Mouse (Mus musculus): ENCODE measurements at regions not wholly inside any gene's neighbourhood (a gene's known extent, or its start where the extent isn't known, plus 50 kb on each side); places are given as distances from the start of the nearest gene placed in this dataset.

DNA sequence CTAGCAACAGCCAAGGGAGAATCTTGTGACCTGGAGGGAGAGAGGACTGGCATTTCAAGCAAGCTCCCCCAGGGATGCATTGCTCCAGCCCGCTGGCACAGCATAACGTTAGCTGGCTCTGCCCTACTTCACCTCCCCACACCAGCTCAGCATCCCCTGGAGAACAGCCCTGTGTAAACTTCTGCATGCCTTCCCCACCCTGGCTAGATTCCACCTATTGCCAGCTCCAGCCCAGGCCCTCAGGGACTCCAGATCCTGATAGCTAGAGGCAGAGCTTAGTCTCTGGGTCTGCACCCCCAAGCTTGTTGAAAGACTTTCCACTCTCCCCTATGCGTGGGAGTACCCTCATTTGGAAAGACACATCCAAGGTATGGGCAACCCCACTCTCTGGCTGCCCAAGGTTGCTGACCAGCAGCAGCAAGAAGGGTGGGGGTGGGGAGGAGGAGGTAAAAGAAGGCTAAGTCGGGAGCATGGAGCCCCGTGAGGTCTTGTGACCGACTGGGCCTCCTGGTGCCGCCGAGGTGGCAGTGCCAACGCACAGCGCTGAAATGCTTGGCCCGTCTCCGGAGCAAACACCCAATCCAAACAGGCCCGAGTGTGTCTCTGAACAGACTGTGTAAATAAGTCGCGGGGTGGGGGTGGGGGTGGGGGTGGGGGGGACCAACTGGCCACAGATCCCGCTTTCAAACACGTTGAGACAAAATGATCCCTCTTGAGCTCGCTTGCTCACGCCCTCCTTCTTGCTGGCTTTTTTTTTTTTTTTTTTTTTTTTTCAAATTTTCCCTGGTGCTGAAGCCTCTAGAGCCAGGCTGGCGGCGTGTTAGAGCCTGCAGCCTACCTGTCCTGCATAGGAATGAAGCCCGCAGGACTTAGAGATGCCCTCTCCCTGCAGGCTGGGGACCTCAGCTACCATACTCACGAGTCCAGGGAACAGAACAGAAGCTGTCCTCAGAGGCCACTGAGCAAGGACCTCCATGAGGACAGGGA lies 350.3 kb downstream of the Sox9 start:
- H3K4me3 ChIP-seq, result no peak overlapping the region
- WGBS, result 84% methylated on average over 23 of the region's 23 CpGs
- no peaks in the 10 kb centered on the region for H3K27me3 ChIP-seq
- no peak overlapping the region for H3K4me2 ChIP-seq
- H3K9ac ChIP-seq, result no peak overlapping the region
- H3K27ac ChIP-seq (replicated peaks), result peak overlapping the region; percentile 23; the same call in 1 of the 2 replicates
- no peaks in the 10 kb centered on the region for H3K36me3 ChIP-seq
- ATAC-seq (ENCODE audit: low read depth), result no peak
- peaks cover 33% of the 10 kb centered on the region for H3K4me1 ChIP-seq (replicated peaks)
- no peaks in the 10 kb centered on the region for H3K9me3 ChIP-seq

DNA sequence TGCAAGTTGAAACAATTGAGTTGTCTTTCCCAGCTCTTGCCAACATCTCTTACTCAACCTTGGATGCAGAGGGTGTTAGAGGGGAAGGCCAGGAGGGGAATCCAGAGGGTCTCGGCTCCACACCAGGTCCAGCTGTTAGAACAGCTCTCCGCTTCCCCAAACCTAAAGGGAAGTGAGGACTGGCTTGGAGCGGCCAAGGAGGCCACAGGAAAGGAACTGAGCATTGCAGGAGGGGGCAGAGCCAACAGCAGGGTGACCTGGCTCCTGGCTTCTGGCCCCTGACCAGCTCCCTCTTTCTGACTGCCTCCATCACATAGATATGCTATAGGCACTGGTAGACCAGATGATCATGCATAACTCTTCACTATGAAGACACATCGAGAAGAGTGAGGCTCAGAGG lies 351.4 kb downstream of the Sox9 start:
- Histone ChIP-seq H3K36me3 (no peaks in the 10 kb centered on the region), H3K27ac (replicated peaks) (no peak overlapping the region), H3K27me3 (no peaks in the 10 kb centered on the region), H3K4me3 (no peak overlapping the region), H3K4me2 (no peak overlapping the region), H3K9ac (no peak overlapping the region), H3K9me3 (no peaks in the 10 kb centered on the region), H3K4me1 (replicated peaks) (peaks cover 33% of the 10 kb centered on the region; the same call in 1 of the 2 replicates)
- no peak for ATAC-seq (ENCODE audit: low read depth)
- 88% methylated on average over 4 of the region's 4 CpGs for WGBS

DNA sequence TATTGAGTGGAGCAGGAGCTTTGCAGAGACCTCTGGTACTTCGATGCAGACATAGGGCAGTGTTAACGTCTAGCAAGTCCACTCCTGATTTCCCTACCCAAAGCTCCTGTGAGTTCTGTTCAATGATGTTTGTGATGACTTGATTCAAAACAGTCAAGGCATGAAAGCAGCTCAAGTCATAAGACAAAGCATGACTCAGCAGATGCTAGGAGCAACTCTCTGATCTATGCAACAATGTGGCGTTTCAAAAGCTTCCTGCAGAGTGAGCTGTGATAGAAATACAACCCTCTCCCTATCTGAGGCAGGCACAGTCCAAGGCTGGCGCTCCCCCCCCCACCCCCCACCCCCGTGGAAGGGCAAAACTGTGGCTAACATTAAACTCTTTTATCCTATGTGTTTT lies 353.2 kb downstream of the Sox9 start:
- 35% methylated on average over 5 of the region's 5 CpGs for WGBS
- Histone ChIP-seq H3K36me3 (no peaks in the 10 kb centered on the region), H3K4me2 (no peak overlapping the region), H3K9me3 (no peaks in the 10 kb centered on the region), H3K27ac (replicated peaks) (no peak overlapping the region), H3K9ac (no peak overlapping the region), H3K27me3 (no peaks in the 10 kb centered on the region), H3K4me1 (replicated peaks) (peaks cover 44% of the 10 kb centered on the region), H3K4me3 (no peak overlapping the region)
- ATAC-seq (ENCODE audit: low read depth), result no peak

DNA sequence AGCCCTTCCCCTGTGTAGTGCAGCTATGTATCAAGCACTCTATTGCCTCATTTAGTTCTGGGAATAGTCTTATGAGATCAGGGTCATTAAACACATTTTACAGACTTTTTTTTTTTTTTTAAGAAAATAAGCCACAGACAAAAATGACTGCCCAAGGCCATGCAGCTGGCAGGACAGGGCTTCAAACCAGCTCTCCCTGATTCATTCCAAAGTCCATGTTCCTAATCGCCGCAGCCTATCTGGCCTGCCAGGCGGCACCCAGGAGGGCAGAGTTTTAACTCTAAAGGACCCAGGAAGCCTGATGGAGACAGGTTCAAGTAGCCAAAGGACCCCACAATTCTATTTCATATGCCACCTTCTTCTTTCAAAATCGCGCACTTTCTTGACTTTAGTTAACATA lies 356.4 kb downstream of the Sox9 start:
- 53% methylated on average over 5 of the region's 5 CpGs for WGBS
- no peaks in the 10 kb centered on the region for H3K9me3 ChIP-seq
- no peak overlapping the region for H3K4me3 ChIP-seq
- no peak overlapping the region for H3K4me2 ChIP-seq
- no peak overlapping the region for H3K9ac ChIP-seq
- H3K4me1 ChIP-seq (replicated peaks), result peaks cover 50% of the 10 kb centered on the region
- no peaks in the 10 kb centered on the region for H3K36me3 ChIP-seq
- no peak for ATAC-seq (ENCODE audit: low read depth)
- H3K27ac ChIP-seq (replicated peaks), result no peak overlapping the region
- H3K27me3 ChIP-seq, result no peaks in the 10 kb centered on the region

DNA sequence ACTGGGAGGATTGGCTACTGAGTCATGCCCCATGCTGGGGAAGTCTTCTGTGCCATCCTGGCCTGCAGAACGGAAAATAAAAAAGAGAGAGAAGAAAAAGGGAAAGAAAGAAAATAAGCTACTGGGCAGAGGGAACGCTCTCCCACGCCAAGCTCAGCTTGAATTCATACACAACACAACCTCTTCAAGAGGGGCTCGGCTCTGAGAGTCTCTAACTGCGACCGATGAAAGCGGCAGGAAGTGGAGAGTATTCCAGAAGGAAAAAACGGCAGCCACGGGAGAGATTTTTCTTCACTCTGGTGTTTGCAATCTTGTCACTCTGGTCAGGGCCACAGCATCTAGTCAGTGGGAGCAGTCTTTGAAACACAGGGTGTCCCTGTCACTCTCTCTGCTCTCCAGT lies 358.6 kb downstream of the Sox9 start:
- ATAC-seq (ENCODE audit: low read depth), result no peak
- Histone ChIP-seq H3K36me3 (no peaks in the 10 kb centered on the region), H3K9me3 (no peaks in the 10 kb centered on the region), H3K27me3 (no peaks in the 10 kb centered on the region), H3K27ac (replicated peaks) (no peak overlapping the region), H3K9ac (no peak overlapping the region), H3K4me3 (no peak overlapping the region), H3K4me2 (no peak overlapping the region), H3K4me1 (replicated peaks) (peaks cover 60% of the 10 kb centered on the region)
- 72% methylated on average over 9 of the region's 9 CpGs for WGBS

DNA sequence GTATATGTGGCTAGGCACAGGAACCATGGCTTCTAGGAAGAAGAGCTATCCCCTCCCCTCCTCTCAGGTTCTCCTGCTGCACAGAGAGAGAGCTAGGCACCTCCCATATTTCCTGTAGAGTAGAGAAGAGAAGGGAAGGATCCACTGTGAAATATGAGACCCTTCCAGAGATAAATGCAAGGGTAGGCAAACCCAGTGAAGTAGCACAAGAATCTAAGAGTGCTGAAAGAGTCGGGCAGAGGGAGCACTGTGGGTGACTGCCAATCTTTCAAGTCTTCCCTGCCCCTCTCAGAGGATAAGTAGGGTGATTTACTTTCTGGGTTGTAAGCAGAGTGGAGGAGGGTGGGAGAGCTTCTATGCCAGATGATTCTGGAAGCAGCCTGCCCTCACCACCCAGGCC lies 360.8 kb downstream of the Sox9 start:
- H3K4me1 ChIP-seq (replicated peaks), result peaks cover 75% of the 10 kb centered on the region
- no peak overlapping the region for H3K9ac ChIP-seq
- H3K9me3 ChIP-seq, result no peaks in the 10 kb centered on the region
- no peak overlapping the region for H3K4me3 ChIP-seq
- no peak for ATAC-seq (ENCODE audit: low read depth)
- H3K36me3 ChIP-seq, result no peaks in the 10 kb centered on the region
- H3K27me3 ChIP-seq, result no peaks in the 10 kb centered on the region
- H3K4me2 ChIP-seq, result no peak overlapping the region
- 57% methylated on average over 1 of the region's 1 CpGs for WGBS
- H3K27ac ChIP-seq (replicated peaks), result no peak overlapping the region

DNA sequence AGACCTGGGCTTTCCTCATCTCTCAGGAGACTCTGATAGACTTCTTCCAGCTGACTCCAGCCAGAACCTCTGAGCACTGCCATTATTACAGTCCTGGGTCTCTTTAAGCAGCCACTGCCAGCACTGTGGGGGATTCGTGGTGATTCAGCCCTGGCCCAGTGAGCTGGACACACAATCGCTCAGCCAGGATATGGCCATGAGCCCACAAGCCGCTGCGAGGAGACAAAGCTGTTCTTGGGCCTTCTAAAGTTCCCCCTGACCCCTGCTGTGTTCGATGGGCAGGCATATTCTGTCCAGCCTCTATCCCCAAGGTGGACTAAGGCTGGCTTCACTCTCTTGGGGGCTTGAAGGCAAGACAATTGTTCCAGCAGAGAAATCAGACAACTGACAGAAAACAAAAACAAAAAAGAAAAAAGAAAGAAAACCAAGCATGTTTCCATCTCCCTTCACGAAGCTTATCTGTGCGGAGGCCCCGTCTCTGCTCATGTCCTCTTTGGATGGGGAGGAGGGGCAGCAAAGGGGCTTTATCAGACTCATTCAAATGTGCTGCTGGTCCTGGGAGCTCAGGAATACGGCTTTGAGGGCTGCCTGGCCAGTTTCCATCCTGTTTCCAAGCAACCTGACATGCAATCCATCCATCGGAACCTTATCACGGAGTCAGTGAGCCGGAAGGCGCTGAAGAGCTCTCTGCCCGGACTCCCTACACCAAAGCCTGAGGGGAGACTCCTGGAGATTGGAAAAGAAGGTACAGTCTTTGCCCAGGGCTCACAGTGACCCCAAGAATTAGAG lies 362.0 kb downstream of the Sox9 start:
- ATAC-seq (ENCODE audit: low read depth), result peak; percentile 87
- H3K27ac ChIP-seq (replicated peaks), result peak overlapping the region; percentile 68
- no peaks in the 10 kb centered on the region for H3K9me3 ChIP-seq
- WGBS, result 21% methylated on average over 14 of the region's 14 CpGs
- H3K4me1 ChIP-seq (replicated peaks), result peaks cover 71% of the 10 kb centered on the region
- H3K27me3 ChIP-seq, result no peaks in the 10 kb centered on the region
- H3K4me2 ChIP-seq, result peak overlapping the region; percentile 25
- H3K4me3 ChIP-seq, result no peak overlapping the region
- H3K36me3 ChIP-seq, result no peaks in the 10 kb centered on the region
- peak overlapping the region; percentile 38; the same call in 1 of the 2 replicates for H3K9ac ChIP-seq

DNA sequence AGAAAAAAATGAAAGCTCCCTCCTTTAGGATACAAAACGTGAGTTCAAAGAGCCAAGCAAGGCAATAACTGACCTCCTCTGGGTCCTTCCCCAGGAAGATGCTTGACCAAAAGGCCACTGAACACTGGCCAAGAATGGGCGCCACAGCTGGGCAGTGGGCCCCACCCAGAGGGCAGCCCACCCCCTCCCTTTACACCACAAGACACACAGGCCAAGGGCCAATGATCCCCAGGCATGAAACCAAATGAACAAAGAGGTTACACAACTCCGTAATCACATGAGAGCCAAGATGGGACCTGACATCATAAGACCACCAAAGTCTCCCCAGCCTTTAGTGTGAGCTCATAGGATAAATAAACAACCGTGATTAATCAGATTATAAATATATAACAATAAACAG lies 363.7 kb downstream of the Sox9 start:
- no peak for ATAC-seq (ENCODE audit: low read depth)
- Histone ChIP-seq H3K9ac (no peak overlapping the region), H3K27ac (replicated peaks) (no peak overlapping the region), H3K36me3 (no peaks in the 10 kb centered on the region), H3K9me3 (no peaks in the 10 kb centered on the region), H3K4me2 (no peak overlapping the region), H3K27me3 (no peaks in the 10 kb centered on the region), H3K4me1 (replicated peaks) (peaks cover 60% of the 10 kb centered on the region), H3K4me3 (no peak overlapping the region)
- WGBS, result 75% methylated on average over 4 of the region's 4 CpGs

DNA sequence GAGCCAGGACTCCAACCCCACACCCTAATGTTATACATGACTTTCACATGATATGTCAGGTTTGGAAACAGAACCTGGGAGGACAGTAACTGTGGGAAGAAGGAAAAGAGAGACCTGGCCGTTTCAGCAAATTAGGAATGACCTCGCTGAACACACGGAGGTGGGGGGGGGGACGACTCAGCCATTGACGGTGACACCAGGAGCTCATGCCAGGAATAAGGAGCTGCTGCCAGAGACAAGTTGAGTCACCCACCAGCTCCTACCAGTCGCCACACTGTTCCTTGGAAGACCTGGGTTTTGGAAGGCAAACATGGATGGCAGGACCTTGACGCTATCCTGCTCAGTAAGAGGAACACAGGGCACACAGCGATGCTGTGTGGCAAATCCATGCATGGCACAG lies 364.7 kb downstream of the Sox9 start:
- WGBS, result 92% methylated on average over 8 of the region's 8 CpGs

DNA sequence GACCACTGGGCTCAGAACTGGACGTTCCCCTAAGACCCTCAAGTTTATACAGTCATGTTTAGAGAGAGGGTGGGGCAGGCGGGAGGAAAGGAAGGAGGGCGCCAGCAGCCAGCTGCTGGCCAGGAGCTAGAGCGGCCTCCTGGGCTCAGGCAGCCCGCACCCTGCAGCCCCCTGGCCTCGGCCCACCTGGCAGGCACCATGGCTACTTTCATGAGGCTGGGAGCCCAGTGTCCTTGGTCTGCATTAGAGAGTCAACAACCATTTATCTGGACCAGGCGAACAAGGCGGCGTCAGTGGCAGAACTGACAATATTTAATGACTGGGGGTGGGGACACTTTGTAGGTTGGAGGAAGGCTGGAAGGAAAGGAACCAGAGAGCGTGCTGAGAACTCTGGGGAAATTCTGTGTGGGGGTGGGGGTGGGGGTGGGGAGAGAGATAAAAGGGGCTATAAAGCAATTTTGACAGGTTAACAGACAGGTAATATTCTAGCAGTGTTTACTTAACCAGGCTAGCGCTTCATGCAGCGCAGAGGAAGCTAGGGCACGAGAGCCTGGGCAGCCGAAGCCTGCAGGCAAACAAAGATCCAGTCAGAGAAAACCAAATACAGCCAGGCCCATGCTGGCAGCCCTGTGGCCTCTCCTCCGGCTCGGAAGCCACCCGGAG lies 365.6 kb downstream of the Sox9 start:
- no peak for ATAC-seq (ENCODE audit: low read depth)
- Histone ChIP-seq H3K4me2 (no peak overlapping the region), H3K9me3 (no peaks in the 10 kb centered on the region), H3K4me3 (no peak overlapping the region), H3K4me1 (replicated peaks) (peaks cover 53% of the 10 kb centered on the region), H3K27ac (replicated peaks) (peak overlapping the region; percentile 33; the same call in 1 of the 2 replicates), H3K36me3 (no peaks in the 10 kb centered on the region), H3K9ac (no peak overlapping the region), H3K27me3 (no peaks in the 10 kb centered on the region)
- 45% methylated on average over 17 of the region's 17 CpGs for WGBS

More for the DNA sequence above, 364.7 kb downstream of the Sox9 start:
- Histone ChIP-seq H3K4me1 (replicated peaks) (peaks cover 55% of the 10 kb centered on the region), H3K27me3 (no peaks in the 10 kb centered on the region), H3K9ac (no peak overlapping the region), H3K27ac (replicated peaks) (no peak overlapping the region), H3K4me2 (no peak overlapping the region), H3K9me3 (no peaks in the 10 kb centered on the region), H3K36me3 (no peaks in the 10 kb centered on the region), H3K4me3 (no peak overlapping the region)
- ATAC-seq (ENCODE audit: low read depth), result no peak

DNA sequence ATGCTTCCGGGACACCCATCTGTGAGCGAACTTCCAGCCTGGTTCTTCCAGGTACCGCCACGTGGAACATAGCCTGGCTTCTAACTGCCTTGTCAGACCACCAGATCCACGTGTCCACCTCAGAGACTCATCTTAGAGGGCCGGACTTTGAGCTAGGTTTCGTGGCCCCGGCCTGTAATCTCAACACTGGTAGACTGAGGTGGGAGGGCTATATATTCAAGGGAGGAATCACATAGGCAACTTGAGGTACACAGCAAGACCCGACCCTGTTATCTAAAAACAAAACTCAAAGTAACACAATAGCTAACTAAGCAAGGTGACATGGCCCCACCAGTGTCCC lies 366.1 kb downstream of the Sox9 start:
- H3K36me3 ChIP-seq, result no peaks in the 10 kb centered on the region
- no peaks in the 10 kb centered on the region for H3K27me3 ChIP-seq
- H3K4me2 ChIP-seq, result no peak overlapping the region
- H3K4me1 ChIP-seq (replicated peaks), result peaks cover 48% of the 10 kb centered on the region
- WGBS, result 83% methylated on average over 9 of the region's 9 CpGs
- H3K4me3 ChIP-seq, result no peak overlapping the region
- no peaks in the 10 kb centered on the region for H3K9me3 ChIP-seq
- H3K27ac ChIP-seq (replicated peaks), result peak overlapping the region; percentile 33; the same call in 1 of the 2 replicates
- ATAC-seq (ENCODE audit: low read depth), result no peak
- H3K9ac ChIP-seq, result no peak overlapping the region

DNA sequence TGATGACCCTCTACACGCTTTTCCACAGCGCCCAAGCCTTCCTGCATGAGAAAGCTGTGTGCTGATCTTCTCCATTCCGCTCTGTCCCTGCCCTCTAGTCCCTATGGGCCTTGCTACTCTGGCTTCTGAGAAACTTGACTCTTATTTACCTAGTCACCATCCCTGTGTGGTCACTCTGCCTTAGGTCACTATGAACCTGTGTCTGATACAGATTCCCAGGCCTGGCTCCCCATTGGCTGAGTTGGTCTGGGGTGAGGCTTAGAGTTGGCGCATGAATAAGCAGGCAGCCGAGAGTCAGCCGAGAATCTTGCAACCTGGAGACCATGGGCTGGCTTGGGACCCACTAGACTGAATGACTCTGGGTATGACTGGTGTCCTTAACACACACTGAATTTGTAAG lies 373.5 kb downstream of the Sox9 start:
- no peaks in the 10 kb centered on the region for H3K27me3 ChIP-seq
- no peak for ATAC-seq (ENCODE audit: low read depth)
- H3K4me1 ChIP-seq (replicated peaks), result peaks cover 28% of the 10 kb centered on the region
- no peak overlapping the region for H3K4me2 ChIP-seq
- no peak overlapping the region for H3K27ac ChIP-seq (replicated peaks)
- no peaks in the 10 kb centered on the region for H3K9me3 ChIP-seq
- no peak overlapping the region for H3K4me3 ChIP-seq
- 91% methylated on average over 6 of the region's 6 CpGs for WGBS
- H3K9ac ChIP-seq, result no peak overlapping the region
- H3K36me3 ChIP-seq, result no peaks in the 10 kb centered on the region

Data from neural tube, embryonic 13.5 days (tissue).